19 mouse cellular contexts compared by ENCODE assay signal in the genomic region with DNA sequence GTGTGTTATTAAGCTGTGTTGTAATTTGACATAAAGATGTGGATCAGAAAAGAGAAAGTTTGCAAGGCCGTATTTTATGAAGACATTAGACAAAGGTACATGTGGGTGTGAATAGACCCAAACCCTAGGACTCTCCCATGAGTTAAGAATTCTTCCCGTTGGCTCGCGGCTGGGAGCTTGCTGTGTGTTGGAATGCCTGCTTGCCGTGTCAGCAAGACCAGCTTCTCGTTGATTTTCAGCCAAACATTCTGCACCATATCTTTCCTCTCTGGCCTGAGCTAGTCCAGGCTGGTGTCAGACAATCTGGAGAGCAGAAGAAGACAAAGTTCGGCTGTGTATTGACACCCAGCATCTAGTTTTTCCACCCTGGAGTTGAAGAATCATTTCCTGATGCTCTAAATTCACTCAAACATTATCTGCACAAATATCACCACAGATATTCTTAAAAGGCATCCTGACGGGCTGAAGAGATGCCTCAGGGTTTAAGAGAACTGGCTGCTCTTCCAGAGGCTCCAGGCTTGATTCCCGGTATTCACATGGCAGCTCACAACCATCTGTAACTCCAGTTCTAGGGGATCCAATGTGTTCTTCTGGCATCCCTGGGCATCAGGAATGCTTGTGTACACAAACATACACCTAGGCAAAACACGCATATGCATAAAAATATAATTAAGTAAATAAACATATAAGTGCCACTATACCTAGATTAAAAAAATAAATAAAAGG. TPM values are rescaled to one million over a fixed set of nuclear protein-coding genes. Genes with fewer than 3 reads are reported as not detected.
DNase-seq lines count a peak whose midpoint lies in the region; ATAC-seq lines count a peak whose summit lies in the region.
"Had no signal": no experiment of that assay in that cellular context is flagged by ENCODE, and none has a peak within 500 bp of the region (broad histone marks: within the 10 kb centered on the region; RNA-seq: fewer than 3 reads in every experiment).

No protein-coding gene starts in this region.

- intact Hi-C loops in left cerebral cortex, postnatal 25 days (cut with DNase I), result no loop called here

- H3K36me3 ChIP-seq in kidney, embryonic 16.5 days (ENCODE audit: insufficient read depth, low read length), result no peaks in the 10 kb centered on the region
- H3K36me3 ChIP-seq: lung, embryonic 15.5 days had no signal

- no peak overlapping the region for H3K4me2 ChIP-seq in kidney, embryonic 16.5 days (replicated peaks; ENCODE audit: low read depth, low read length)
- H3K4me2 ChIP-seq: hindbrain, embryonic 14.5 days; liver, embryonic 11.5 days; lung, embryonic 15.5 days had no signal

- H3K27ac ChIP-seq in kidney, embryonic 16.5 days (ENCODE audit: low read length), result no peak overlapping the region
- H3K27ac ChIP-seq: hindbrain, embryonic 14.5 days; kidney, postnatal 0 days; lung, embryonic 15.5 days had no signal

- H3K9me3 ChIP-seq in kidney, embryonic 16.5 days (ENCODE audit: low read length), result 0 out of 2 replicates have a peak, but pooled peaks cover 5% of the 10 kb centered on the region
- H3K9me3 ChIP-seq: lung, embryonic 15.5 days had no signal

- no peak overlapping the region for H3K9ac ChIP-seq in kidney, embryonic 16.5 days (replicated peaks; ENCODE audit: low read length)
- H3K9ac ChIP-seq: hindbrain, embryonic 14.5 days; lung, embryonic 15.5 days had no signal

- H3K4me3 ChIP-seq in kidney, embryonic 16.5 days (ENCODE audit: low read length), result no peak overlapping the region
- H3K4me3 ChIP-seq: lung, embryonic 15.5 days had no signal

- DNase-seq in kidney, adult 11 months, result peak; percentile 45
- peak; percentile 11 for DNase-seq in Muller cell, postnatal 12 days (ENCODE audit: inconsistent ontology term)
- peak; percentile 64 for DNase-seq in cerebellum, adult 11-12 months
- DNase-seq in cerebellum, postnatal 36 days, result peak; percentile 48 to 49
- DNase-seq in left cerebral cortex, postnatal 25 days (ENCODE audit: low spot score in 2 of 2), result no peak
- no peak for DNase-seq in c-Kit-positive CD71-positive TER-119-positive erythroid progenitor cells, embryonic 14.5 days (ENCODE audit: low spot score)
- DNase-seq: adrenal gland, adult 8-10 months; layer of hippocampus, postnatal 36 days; left cerebral cortex, postnatal 4 days; right cerebral cortex, postnatal 25 days had no signal

- H3K4me1 ChIP-seq in kidney, embryonic 16.5 days (ENCODE audit: insufficient read depth, low read length), result no peaks in the 10 kb centered on the region
- H3K4me1 ChIP-seq: lung, embryonic 15.5 days had no signal

- no peak for ATAC-seq in kidney, embryonic 16.5 days (ENCODE audit: low FRiP score, low TSS enrichment)
- no peak for ATAC-seq in granulocyte monocyte progenitor cell, adult 5-6 weeks (replicated peaks; ENCODE audit: poor library complexity, severe bottlenecking)
- ATAC-seq: CD4-positive, CD25-positive, alpha-beta regulatory T cell, adult 4 months had no signal

- H3K27me3 ChIP-seq in kidney, embryonic 16.5 days (ENCODE audit: insufficient read depth, low read length), result no peaks in the 10 kb centered on the region
- H3K27me3 ChIP-seq: lung, embryonic 15.5 days had no signal

- WGBS in kidney, embryonic 16.5 days, result 70% methylated on average over 10 of the region's 10 CpGs

RNA-seq across cellular contexts. Expression of gene Slc16a14, which starts 17.7 kb away (rescaled TPM):
- 0.19 and 0.35 TPM in 2 replicates for polyA plus RNA-seq in kidney, embryonic 16.5 days (2015; fragmentation: Nextera tagmentation; extraction: Ambion mirVana)
- total RNA-seq in left cerebral cortex, postnatal 25 days (2021), result 10 to 100 TPM; 12.5 to 12.7 TPM
- total RNA-seq in granulocyte monocyte progenitor cell, adult 5-6 weeks (2014; fragmentation: Nextera tagmentation), result not detected in 2 replicates
- not detected in 2 replicates for total RNA-seq in granulocyte monocyte progenitor cell, adult 5-6 weeks (2017)
- total RNA-seq: MEL had no signal
- polyA plus RNA-seq: CD4-positive, CD25-positive, alpha-beta regulatory T cell, adult 4 months; heart, postnatal 0 days had no signal

Comparison
In these comparisons a context has a peak if more than half of its experiments do, and no peak if none do; other contexts are left out.
1. DNase-seq: peak in kidney, adult 11 months (single experiment), Muller cell, postnatal 12 days (single experiment), cerebellum, adult 11-12 months (single experiment) and cerebellum, postnatal 36 days (2 of 2); none in left cerebral cortex, postnatal 25 days (0 of 2) and c-Kit-positive CD71-positive TER-119-positive erythroid progenitor cells, embryonic 14.5 days (single experiment).
2. RNA of gene Slc16a14, which starts 17.7 kb away (total RNA-seq): 12.5 to 12.7 TPM in left cerebral cortex, postnatal 25 days; not detected in granulocyte monocyte progenitor cell, adult 5-6 weeks; every median in the first group is over 10 times any median in the second.